Mouse (Mus musculus) small intestine, adult 2 months (tissue): Measurements from ENCODE around the gene Uhrf1bp1l. TPM values are rescaled to one million over a fixed set of nuclear protein-coding genes. Genes with fewer than 3 reads are reported as not detected.
"Not testable (repeated sequence)": the region's sequence is repeated elsewhere in the genome, so short reads cannot be mapped to it uniquely, and the experiment has no call there.

Experiments used
- H3K27ac ChIP-seq: fragments of 200-500 bp; 2 replicates; pipeline ENCODE4 v1.5.1; 2012; ENCODE audit warnings: low read depth, low read length, control low read depth, inconsistent platforms; ENCODE audit not compliant: insufficient read depth
- H3K27me3 ChIP-seq: fragments of 200-500 bp; 2 replicates; pipeline ENCODE4 v1.6.1; 2012; ENCODE audit warnings: mild to moderate bottlenecking, moderate library complexity, low read length, inconsistent platforms; ENCODE audit not compliant: control insufficient read depth, insufficient read depth
- H3K36me3 ChIP-seq: fragments of 200-500 bp; 2 replicates; pipeline ENCODE4 v1.6.1; 2012; ENCODE audit warnings: mild to moderate bottlenecking, low read length, control low read depth, inconsistent platforms; ENCODE audit not compliant: control insufficient read depth, insufficient read depth
- H3K4me1 ChIP-seq: fragments of 200-500 bp; 2 replicates; pipeline ENCODE4 v1.6.1; 2012; ENCODE audit warnings: low read length, inconsistent platforms, mixed read lengths; ENCODE audit not compliant: control insufficient read depth, insufficient read depth, insufficient read length
- H3K4me3 ChIP-seq: fragments of 200-500 bp; 2 replicates; pipeline ENCODE4 v1.5.1; 2012; ENCODE audit warnings: low read depth, mild to moderate bottlenecking, control low read depth, inconsistent platforms, low read length, moderate library complexity
- CTCF ChIP-seq: fragments of 200-500 bp; IDR thresholded peaks from 2 replicates; pipeline ENCODE4 v1.5.1; 2012; ENCODE audit warnings: low read depth, mild to moderate bottlenecking, control low read depth, inconsistent platforms, low read length, moderate library complexity, mixed read lengths; ENCODE audit not compliant: insufficient replicate concordance, insufficient read length; ENCODE audit errors: extremely low read depth
- POLR2A ChIP-seq: fragments of 200-500 bp; IDR thresholded peaks from 2 replicates; pipeline ENCODE4 v1.6.1; 2012; ENCODE audit warnings: low read depth, mild to moderate bottlenecking, control low read depth, inconsistent platforms, low read length, moderate library complexity
- WGBS: fragments of 180-500 bp; shearing (Covaris S2); methylation state at CpG from one replicate; pipeline ENCODE4 v1.1.7; 2018; 5-methylcytosine and 5-hydroxymethylcytosine counted together
- polyA plus RNA-seq: library from polyadenylated mRNA; depleted of rRNA; stranded (reverse); fragments of >200 nt; gene quantifications from 2 replicates; pipeline ENCODE4 v1.2.3, GENCODE M21; 2012; rRNA removed

Gene Uhrf1bp1l
- polyA plus RNA-seq = 3.9 and 11.1 TPM in 2 replicates

GRCm38 (mm10) chr10:89744871-89745665, at the start of gene Uhrf1bp1l:
TSS of gene Uhrf1bp1l (plus strand) at chr10:89744991.
- Histone ChIP-seq H3K36me3 (no peaks in the 10 kb centered on the region), H3K4me1 (peaks cover 12% of the 10 kb centered on the region; the same call in 1 of the 2 replicates), H3K4me3 (peak within 1 kb of the TSS; percentile 96), H3K27me3 (no peaks in the 10 kb centered on the region), H3K27ac (peak within 1 kb of the TSS; percentile 59)
- WGBS = under 1% methylated on average over 85 of the region's 85 CpGs
- TF ChIP-seq CTCF = no peak
- peak; percentile 95 for TF ChIP-seq POLR2A

- Histone ChIP-seq H3K4me1 (no peaks in the 10 kb centered on the region), H3K36me3 (no peaks in the 10 kb centered on the region), H3K27me3 (no peaks in the 10 kb centered on the region), H3K27ac (no peak overlapping the region), H3K4me3 (no peak overlapping the region)
- WGBS = 79% methylated on average over 20 of the region's 20 CpGs
- TF ChIP-seq CTCF = no peak
- TF ChIP-seq POLR2A = no peak
These were observed 49.4 kb upstream of the Uhrf1bp1l start for GRCm38 (mm10) chr10:89695194-89695911.

GRCm38 (mm10) chr10:89696270-89696669, 48.5 kb upstream of the Uhrf1bp1l start:
- not testable (repeated sequence) for H3K36me3 ChIP-seq, H3K27ac ChIP-seq, H3K4me3 ChIP-seq, H3K4me1 ChIP-seq, H3K27me3 ChIP-seq
- 65% methylated on average over 2 of the region's 2 CpGs for WGBS

- 87% methylated on average over 3 of the region's 3 CpGs for WGBS
- Histone ChIP-seq H3K4me3 (no peak overlapping the region), H3K36me3 (no peaks in the 10 kb centered on the region), H3K4me1 (no peaks in the 10 kb centered on the region), H3K27me3 (no peaks in the 10 kb centered on the region), H3K27ac (no peak overlapping the region)
- no peak for TF ChIP-seq POLR2A
- TF ChIP-seq CTCF = no peak
These were observed 46.8 kb upstream of the Uhrf1bp1l start for GRCm38 (mm10) chr10:89697956-89698355.

- 39% methylated on average over 5 of the region's 5 CpGs for WGBS
- Histone ChIP-seq H3K27ac (no peak overlapping the region), H3K36me3 (no peaks in the 10 kb centered on the region), H3K4me3 (no peak overlapping the region), H3K4me1 (no peaks in the 10 kb centered on the region), H3K27me3 (no peaks in the 10 kb centered on the region)
- TF ChIP-seq POLR2A (no peak), CTCF (no peak)
These were observed 41.7 kb upstream of the Uhrf1bp1l start for GRCm38 (mm10) chr10:89703042-89703441.

- H3K27me3 ChIP-seq = no peaks in the 10 kb centered on the region
- peaks cover 4% of the 10 kb centered on the region for H3K36me3 ChIP-seq
- TF ChIP-seq CTCF = no peak
- no peak for TF ChIP-seq POLR2A
- H3K27ac ChIP-seq = no peak overlapping the region
- H3K4me3 ChIP-seq = no peak overlapping the region
- 77% methylated on average over 3 of the region's 3 CpGs for WGBS
- H3K4me1 ChIP-seq = no peaks in the 10 kb centered on the region
These were observed 37.4 kb upstream of the Uhrf1bp1l start for GRCm38 (mm10) chr10:89707397-89707796.

GRCm38 (mm10) chr10:89708720-89709119, 36.1 kb upstream of the Uhrf1bp1l start:
- no peaks in the 10 kb centered on the region for H3K27me3 ChIP-seq
- no peak overlapping the region for H3K27ac ChIP-seq
- peaks cover 9% of the 10 kb centered on the region for H3K36me3 ChIP-seq
- TF ChIP-seq CTCF = no peak
- no peak for TF ChIP-seq POLR2A
- H3K4me3 ChIP-seq = no peak overlapping the region
- H3K4me1 ChIP-seq = no peaks in the 10 kb centered on the region
- 38% methylated on average over 10 of the region's 10 CpGs for WGBS
